Mouse (Mus musculus) limb, embryonic 11.5 days (tissue): Measurements from ENCODE around the gene Tmcc3. TPM values are rescaled to one million over a fixed set of nuclear protein-coding genes. Genes with fewer than 3 reads are reported as not detected.

Experiments used
- ATAC-seq: fragments of 200-750 bp; cut with Nextera tagmentation; 2 replicates; pipeline ENCODE4 v1.8.0; 2017; ENCODE audit warnings: low read depth; ENCODE audit not compliant: insufficient number of reproducible peaks, low FRiP score, low TSS enrichment
- DNase-seq: peaks from one replicate; pipeline ENCODE4 v3.0.0-alpha.2; 2015; ENCODE audit warnings: low spot score
- H3K27ac ChIP-seq: fragments of 300-500 bp; sonication (generic); replicated peaks from 2 replicates; pipeline ENCODE4 v1.5.1; 2014; ENCODE audit warnings: low read depth, mild to moderate bottlenecking, low read length
- H3K27me3 ChIP-seq: fragments of 300-500 bp; sonication (generic); 2 replicates; pipeline ENCODE4 v1.6.1; 2014; ENCODE audit warnings: mild to moderate bottlenecking, low read length, mixed read lengths; ENCODE audit not compliant: control insufficient read depth, insufficient read depth
- H3K36me3 ChIP-seq: fragments of 300-500 bp; sonication (generic); 2 replicates; pipeline ENCODE4 v1.6.1; 2014; ENCODE audit warnings: mild to moderate bottlenecking, low read length, moderate library complexity, mixed read lengths; ENCODE audit not compliant: control insufficient read depth, insufficient read depth
- H3K4me1 ChIP-seq: fragments of 300-500 bp; sonication (generic); 2 replicates; pipeline ENCODE4 v1.6.1; 2014; ENCODE audit warnings: low read length, mixed read lengths; ENCODE audit not compliant: control insufficient read depth, insufficient read depth
- H3K4me2 ChIP-seq: fragments of 300-500 bp; sonication (generic); 2 replicates; pipeline ENCODE4 v1.6.1; 2014; ENCODE audit warnings: low read depth, mild to moderate bottlenecking, moderate library complexity; ENCODE audit not compliant: severe bottlenecking
- H3K4me3 ChIP-seq: fragments of 300-500 bp; sonication (generic); 2 replicates; pipeline ENCODE4 v1.5.1; 2014; ENCODE audit warnings: low read depth, low read length
- H3K9ac ChIP-seq: fragments of 300-500 bp; sonication (generic); 2 replicates; pipeline ENCODE4 v1.6.1; 2014; ENCODE audit warnings: mild to moderate bottlenecking, low read length
- H3K9me3 ChIP-seq: fragments of 300-500 bp; sonication (generic); 2 replicates; pipeline ENCODE4 v1.6.1; 2016; ENCODE audit warnings: low read length; ENCODE audit not compliant: control insufficient read depth
- WGBS: fragments of 180-500 bp; shearing (Covaris S2); extraction: QIAGEN DNeasy Blood & Tissue Kit; methylation state at CpG from one replicate; pipeline ENCODE4 v1.1.7; 2014; 5-methylcytosine and 5-hydroxymethylcytosine counted together
- polyA plus RNA-seq: library from polyadenylated mRNA; unstranded; fragments of >200 nt; fragmentation: Nextera tagmentation; extraction: Ambion mirVana; gene quantifications from 2 replicates; pipeline ENCODE4 v1.2.1, GENCODE M21; 2014

The Tmcc3 gene
- polyA plus RNA-seq, 1 experiment from 2014 or later = 5.3 TPM

GRCm38 (mm10) chr10:94294437-94294836, 17.3 kb upstream of the Tmcc3 start:
- H3K27me3 ChIP-seq = no peaks in the 10 kb centered on the region

GRCm38 (mm10) chr10:94294933-94295750, 16.6 kb upstream of the Tmcc3 start:
- no peaks in the 10 kb centered on the region for H3K9me3 ChIP-seq
- H3K4me1 ChIP-seq = peaks cover 3% of the 10 kb centered on the region; the same call in 1 of the 2 replicates
- H3K27ac ChIP-seq = no peak overlapping the region
- WGBS = 38% methylated on average over 6 of the region's 6 CpGs
- H3K9ac ChIP-seq = no peak overlapping the region
- DNase-seq (peak; percentile 44), ATAC-seq (no peak)
- H3K36me3 ChIP-seq = no peaks in the 10 kb centered on the region
- no peaks in the 10 kb centered on the region for H3K27me3 ChIP-seq
- H3K4me2 ChIP-seq = no peak overlapping the region
- no peak overlapping the region for H3K4me3 ChIP-seq

More at GRCm38 (mm10) chr10:94294437-94294836, 17.3 kb upstream of the Tmcc3 start:
- 92% methylated on average over 5 of the region's 5 CpGs for WGBS
- Histone ChIP-seq H3K9me3 (no peaks in the 10 kb centered on the region), H3K9ac (no peak overlapping the region), H3K4me3 (no peak overlapping the region), H3K4me2 (no peak overlapping the region), H3K36me3 (no peaks in the 10 kb centered on the region), H3K27ac (no peak overlapping the region), H3K4me1 (peaks cover 3% of the 10 kb centered on the region; the same call in 1 of the 2 replicates)
- ATAC-seq (no peak), DNase-seq (no peak)

GRCm38 (mm10) chr10:94295923-94296605, 15.7 kb upstream of the Tmcc3 start:
- Histone ChIP-seq H3K27ac (no peak overlapping the region), H3K27me3 (no peaks in the 10 kb centered on the region), H3K4me2 (no peak overlapping the region), H3K9me3 (no peaks in the 10 kb centered on the region), H3K9ac (no peak overlapping the region), H3K4me3 (no peak overlapping the region), H3K4me1 (peaks cover 3% of the 10 kb centered on the region; the same call in 1 of the 2 replicates), H3K36me3 (no peaks in the 10 kb centered on the region)
- DNase-seq = no peak
- no peak for ATAC-seq
- 59% methylated on average over 5 of the region's 5 CpGs for WGBS

- no peak for ATAC-seq
- WGBS = 34% methylated on average over 3 of the region's 3 CpGs
- DNase-seq = no peak
- Histone ChIP-seq H3K9me3 (no peaks in the 10 kb centered on the region), H3K27me3 (no peaks in the 10 kb centered on the region), H3K4me2 (no peak within 1 kb of the TSS), H3K4me3 (no peak within 1 kb of the TSS), H3K9ac (no peak within 1 kb of the TSS), H3K36me3 (no peaks in the 10 kb centered on the region), H3K27ac (no peak within 1 kb of the TSS), H3K4me1 (peaks cover 3% of the 10 kb centered on the region; the same call in 1 of the 2 replicates)
Observed at GRCm38 (mm10) chr10:94298471-94298870, 13.3 kb upstream of the Tmcc3 start, which contains the start of gene Gm4792. TSS of gene Gm4792 (minus strand) at chr10:94298703.

GRCm38 (mm10) chr10:94299301-94299700, 12.4 kb upstream of the Tmcc3 start:
- no peak for ATAC-seq
- Histone ChIP-seq H3K9me3 (no peaks in the 10 kb centered on the region), H3K9ac (no peak overlapping the region), H3K4me1 (peaks cover 3% of the 10 kb centered on the region; the same call in 1 of the 2 replicates), H3K4me2 (no peak overlapping the region), H3K36me3 (no peaks in the 10 kb centered on the region), H3K27ac (no peak overlapping the region), H3K4me3 (no peak overlapping the region), H3K27me3 (no peaks in the 10 kb centered on the region)
- DNase-seq = no peak
- 92% methylated on average over 2 of the region's 2 CpGs for WGBS

GRCm38 (mm10) chr10:94304064-94304657, 7.6 kb upstream of the Tmcc3 start:
- H3K9me3 ChIP-seq = no peaks in the 10 kb centered on the region
- H3K4me2 ChIP-seq = no peak overlapping the region
- WGBS = 83% methylated on average over 9 of the region's 9 CpGs
- no peak overlapping the region for H3K9ac ChIP-seq
- H3K36me3 ChIP-seq = no peaks in the 10 kb centered on the region
- H3K27ac ChIP-seq = no peak overlapping the region
- H3K4me3 ChIP-seq = no peak overlapping the region
- no peaks in the 10 kb centered on the region for H3K27me3 ChIP-seq
- no peaks in the 10 kb centered on the region for H3K4me1 ChIP-seq
- no peak for ATAC-seq
- DNase-seq = no peak

- WGBS = 65% methylated on average over 5 of the region's 5 CpGs
- peaks cover 3% of the 10 kb centered on the region; the same call in 1 of the 2 replicates for H3K27me3 ChIP-seq
- H3K4me3 ChIP-seq = no peak overlapping the region
- H3K36me3 ChIP-seq = no peaks in the 10 kb centered on the region
- no peak overlapping the region for H3K4me2 ChIP-seq
- H3K9ac ChIP-seq = no peak overlapping the region
- no peaks in the 10 kb centered on the region for H3K9me3 ChIP-seq
- ATAC-seq (no peak), DNase-seq (peak; percentile 78)
- no peaks in the 10 kb centered on the region for H3K4me1 ChIP-seq
- no peak overlapping the region for H3K27ac ChIP-seq
Observed at GRCm38 (mm10) chr10:94305526-94305925, 6.2 kb upstream of the Tmcc3 start.

- H3K9ac ChIP-seq = no peak overlapping the region
- no peak overlapping the region for H3K27ac ChIP-seq
- 59% methylated on average over 8 of the region's 9 CpGs for WGBS
Observed at GRCm38 (mm10) chr10:94310499-94311267, 1.1 kb upstream of the Tmcc3 start.

More at GRCm38 (mm10) chr10:94310499-94311267, 1.1 kb upstream of the Tmcc3 start:
- ATAC-seq (no peak), DNase-seq (no peak)
- H3K27me3 ChIP-seq = peaks cover 23% of the 10 kb centered on the region
- no peaks in the 10 kb centered on the region for H3K4me1 ChIP-seq
- no peak overlapping the region for H3K4me3 ChIP-seq
- H3K36me3 ChIP-seq = no peaks in the 10 kb centered on the region
- no peak overlapping the region for H3K4me2 ChIP-seq
- no peaks in the 10 kb centered on the region for H3K9me3 ChIP-seq
